Mouse (Mus musculus) gastrocnemius, adult 2 months (tissue): ENCODE data around the gene Grsf1. TPM values are rescaled to one million over a fixed set of nuclear protein-coding genes. Genes with fewer than 3 reads are reported as not detected.

Experiments
- DNase-seq: peaks from one replicate; pipeline ENCODE4 v3.0.0; 2022
- H3K27ac ChIP-seq: fragments of 200-600 bp; 2 replicates; pipeline ENCODE4 v1.8.1; 2022; ENCODE audit warnings: mild to moderate bottlenecking
- H3K4me3 ChIP-seq: fragments of 200-600 bp; 2 replicates; pipeline ENCODE4 v1.8.1; 2022; ENCODE audit warnings: mild to moderate bottlenecking, moderate library complexity
- CTCF ChIP-seq: fragments of 200-600 bp; IDR thresholded peaks from 2 replicates; pipeline ENCODE4 v1.8.1; 2022; ENCODE audit warnings: antibody characterized with exemption, mild to moderate bottlenecking, moderate library complexity
- intact Hi-C: fragments of 180-260 bp; cut with DNase I; formaldehyde crosslinking; loops from one replicate; pipeline ENCODE4 v1.15.1; 2025
- total RNA-seq, 2 experiments: library from RNA; stranded (reverse); gene quantifications; 2 replicates each; pipeline ENCODE4 v1.2.3; 2021

Gene Grsf1
- total RNA-seq, 2 experiments from 2014 or later, result 125 to 167 TPM

- no peak for TF ChIP-seq CTCF
- no peak overlapping the region for H3K4me3 ChIP-seq
- H3K27ac ChIP-seq, result no peak overlapping the region
- no peak for DNase-seq
- intact Hi-C loops, result no loop called here
These were observed 26.1 kb upstream of the Grsf1 start for GRCm38 (mm10) chr5:88702041-88702440.

GRCm38 (mm10) chr5:88699251-88699913, 23.4 kb upstream of the Grsf1 start:
- Histone ChIP-seq H3K4me3 (no peak overlapping the region), H3K27ac (no peak overlapping the region)
- no peak for TF ChIP-seq CTCF
- intact Hi-C loops, result loop anchor here (10.0 kb wide), 1 partner anchor 685 kb away; no protein-coding TSS in a partner anchor
- no peak for DNase-seq

GRCm38 (mm10) chr5:88697291-88697690, 21.3 kb upstream of the Grsf1 start:
- Histone ChIP-seq H3K4me3 (no peak overlapping the region), H3K27ac (peak overlapping the region; percentile 35)
- DNase-seq, result no peak
- no peak for TF ChIP-seq CTCF
- intact Hi-C loops, result loop anchor here (10.0 kb wide), 1 partner anchor 688 kb away; no protein-coding TSS in a partner anchor

- TF ChIP-seq CTCF, result no peak; the same call in 1 of the 2 replicates
- intact Hi-C loops, result loop anchor here (10.0 kb wide), 1 partner anchor 692 kb away; no protein-coding TSS in a partner anchor
- Histone ChIP-seq H3K4me3 (no peak overlapping the region), H3K27ac (no peak overlapping the region)
- DNase-seq, result no peak
These were observed 17.1 kb upstream of the Grsf1 start for GRCm38 (mm10) chr5:88693057-88693456.

- DNase-seq, result no peak
- Histone ChIP-seq H3K4me3 (no peak overlapping the region), H3K27ac (no peak overlapping the region)
- intact Hi-C loops, result loop anchor here (10.0 kb wide), 1 partner anchor 692 kb away; no protein-coding TSS in a partner anchor
- no peak for TF ChIP-seq CTCF
These were observed 16.6 kb upstream of the Grsf1 start for GRCm38 (mm10) chr5:88692586-88692985.

- no peak overlapping the region for H3K27ac ChIP-seq
- intact Hi-C loops, result loop anchor here (10.0 kb wide), 1 partner anchor 693 kb away; no protein-coding TSS in a partner anchor
- no peak for TF ChIP-seq CTCF
- no peak overlapping the region for H3K4me3 ChIP-seq
- DNase-seq, result no peak
These were observed 15.6 kb upstream of the Grsf1 start for GRCm38 (mm10) chr5:88691506-88692095.

- Histone ChIP-seq H3K27ac (no peak overlapping the region), H3K4me3 (no peak overlapping the region)
- TF ChIP-seq CTCF, result no peak
- intact Hi-C loops, result loop anchor here (10.0 kb wide), 1 partner anchor 694 kb away; no protein-coding TSS in a partner anchor
- DNase-seq, result no peak
These were observed 14.9 kb upstream of the Grsf1 start for GRCm38 (mm10) chr5:88690681-88691505.

- H3K4me3 ChIP-seq, result no peak overlapping the region
- DNase-seq, result no peak
- intact Hi-C loops, result loop anchor here (2.0 kb wide), 1 partner anchor 75 kb away; the partner anchor contains the start of gene Dck
- peak; percentile 78 for TF ChIP-seq CTCF
- H3K27ac ChIP-seq, result no peak overlapping the region
These were observed 13.4 kb upstream of the Grsf1 start for GRCm38 (mm10) chr5:88689279-88689938.

- DNase-seq, result no peak
- intact Hi-C loops, result loop anchor here (2.0 kb wide), 1 partner anchor 76 kb away; the partner anchor contains the start of gene Dck
- H3K27ac ChIP-seq, result no peak overlapping the region
- no peak overlapping the region for H3K4me3 ChIP-seq
- TF ChIP-seq CTCF, result no peak
These were observed 12.7 kb upstream of the Grsf1 start for GRCm38 (mm10) chr5:88688583-88689187.

GRCm38 (mm10) chr5:88687996-88688406, 12.0 kb upstream of the Grsf1 start:
- no peak overlapping the region for H3K27ac ChIP-seq
- no peak for DNase-seq
- no peak overlapping the region for H3K4me3 ChIP-seq
- intact Hi-C loops, result loop anchor here (2.0 kb wide), 1 partner anchor 77 kb away; the partner anchor contains the start of gene Dck
- no peak for TF ChIP-seq CTCF

- H3K27ac ChIP-seq, result no peak overlapping the region
- intact Hi-C loops, result no loop called here
- TF ChIP-seq CTCF, result no peak
- no peak for DNase-seq
- H3K4me3 ChIP-seq, result no peak overlapping the region
These were observed 9.9 kb upstream of the Grsf1 start for GRCm38 (mm10) chr5:88685745-88686299.
